Mouse (Mus musculus): ENCODE results near the gene Rundc3a. TPM values are rescaled to one million over a fixed set of nuclear protein-coding genes. Genes with fewer than 3 reads are reported as not detected.
A peak's percentile ranks its signal among the peaks of the same experiment; 100 is the strongest.

Rundc3a gene
- total RNA-seq, 2 experiments from 2014 or later = not detected

DNA sequence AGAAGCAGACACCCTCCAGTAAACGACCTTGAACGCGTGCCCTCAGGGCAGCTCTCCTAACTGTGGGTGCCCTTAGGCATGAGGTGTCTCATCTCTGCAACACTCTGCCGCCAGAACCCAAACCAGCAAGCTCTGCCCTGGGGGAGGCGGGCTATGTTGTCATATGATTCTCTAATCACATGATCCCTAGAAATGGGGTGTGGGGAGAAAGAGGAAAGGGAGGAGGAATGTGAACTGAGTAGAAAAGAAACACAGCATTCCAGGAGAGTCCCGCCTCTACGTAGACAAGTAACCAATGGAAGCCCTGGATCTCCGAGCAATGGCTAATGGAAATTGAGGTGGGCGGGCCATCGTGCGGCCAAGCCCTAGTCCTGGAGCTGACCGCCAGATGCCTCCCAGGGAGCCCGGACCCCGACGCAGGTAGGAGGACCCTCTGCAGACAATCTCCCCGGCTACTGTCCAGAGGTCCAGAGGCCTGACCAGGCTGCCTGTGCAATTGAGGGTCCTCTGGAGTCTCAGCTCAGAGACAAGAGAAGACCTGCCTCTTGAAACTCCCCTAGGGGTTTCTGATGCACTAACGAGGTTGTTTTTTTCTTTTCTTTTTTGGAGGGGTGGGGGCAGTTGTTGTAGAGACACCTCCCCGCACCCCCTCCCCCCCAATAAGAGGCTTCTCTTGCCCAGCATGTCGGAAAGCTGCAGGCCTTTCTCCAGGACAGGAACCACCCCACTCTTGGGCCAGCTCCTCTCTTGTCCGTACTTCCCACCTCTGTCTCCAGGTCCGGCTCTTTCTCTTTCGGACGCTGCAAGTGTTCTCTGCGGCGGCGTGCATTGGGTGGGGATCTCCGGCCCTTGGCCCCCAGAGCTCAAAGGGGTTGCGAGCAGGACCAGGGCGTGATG, 37.2 kb downstream of the Rundc3a start, which contains the start of gene Grn:
Gene Grn, plus strand, starts transcription at position 195 of the 897 bp plus-strand sequence.
- peak; percentile 88 for DNase-seq (ENCODE audit: low spot score)
- intact Hi-C loops (cut with DNase I) = loop anchor here (2.0 to 5.0 kb wide), 2 partner anchors 122 to 213 kb away; no protein-coding TSS in a partner anchor

DNA sequence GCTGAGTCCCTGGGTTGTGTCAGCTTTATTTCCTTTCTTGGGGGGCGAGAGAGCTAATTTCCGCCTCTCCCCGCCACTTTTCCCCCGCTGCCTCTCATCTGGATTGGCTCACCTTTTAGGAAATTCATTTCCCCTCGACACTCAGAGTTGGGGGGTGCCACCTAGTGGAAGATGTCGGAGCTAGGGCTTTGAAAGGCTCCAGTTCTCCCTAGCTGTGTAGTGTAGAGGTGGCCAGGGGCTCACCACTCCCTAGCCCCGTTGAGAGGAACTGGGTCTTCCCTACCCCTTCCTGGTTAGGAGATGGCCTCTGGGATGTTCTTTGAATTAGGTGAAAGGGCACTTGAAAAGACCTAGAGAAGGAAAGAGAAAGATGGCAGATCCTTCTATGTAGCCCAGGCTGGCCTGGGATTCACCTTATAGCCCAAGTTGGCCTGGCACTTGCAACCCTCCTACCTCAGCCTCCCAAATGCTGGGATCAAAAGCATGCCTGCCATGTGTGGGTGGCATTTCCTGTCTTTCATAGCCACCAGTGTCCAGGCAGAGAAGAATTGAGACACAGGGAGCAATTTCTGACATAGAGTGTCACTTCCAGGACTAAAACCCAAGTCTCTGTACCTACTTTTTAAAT, 37.9 kb downstream of the Rundc3a start:
- DNase-seq (ENCODE audit: low spot score) = peak; percentile 63
- intact Hi-C loops (cut with DNase I) = loop anchor here (2.0 to 5.0 kb wide), 2 partner anchors 122 to 214 kb away; no protein-coding TSS in a partner anchor

DNA sequence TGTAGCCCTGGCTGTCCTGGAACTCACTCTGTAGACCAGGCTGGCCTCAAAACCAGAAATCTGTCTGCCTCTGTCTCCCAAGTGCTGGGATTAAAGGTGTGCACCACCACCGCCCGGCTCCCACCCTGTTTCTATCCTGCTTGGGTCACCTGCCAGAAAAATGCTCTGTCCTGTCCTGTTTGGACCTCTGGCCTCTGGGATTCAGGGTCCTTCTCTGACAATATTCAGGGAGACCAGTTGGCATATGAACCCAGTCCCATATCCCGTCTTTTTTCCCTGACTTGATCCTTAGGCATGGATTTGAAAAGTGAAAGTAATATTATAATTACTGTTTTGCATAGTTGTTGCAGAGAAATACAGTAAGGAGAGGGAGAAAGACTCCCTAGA, 38.5 kb downstream of the Rundc3a start:
- intact Hi-C loops (cut with DNase I) = loop anchor here (2.0 to 5.0 kb wide), 2 partner anchors 123 to 214 kb away; no protein-coding TSS in a partner anchor
- DNase-seq (ENCODE audit: low spot score) = no peak

DNA sequence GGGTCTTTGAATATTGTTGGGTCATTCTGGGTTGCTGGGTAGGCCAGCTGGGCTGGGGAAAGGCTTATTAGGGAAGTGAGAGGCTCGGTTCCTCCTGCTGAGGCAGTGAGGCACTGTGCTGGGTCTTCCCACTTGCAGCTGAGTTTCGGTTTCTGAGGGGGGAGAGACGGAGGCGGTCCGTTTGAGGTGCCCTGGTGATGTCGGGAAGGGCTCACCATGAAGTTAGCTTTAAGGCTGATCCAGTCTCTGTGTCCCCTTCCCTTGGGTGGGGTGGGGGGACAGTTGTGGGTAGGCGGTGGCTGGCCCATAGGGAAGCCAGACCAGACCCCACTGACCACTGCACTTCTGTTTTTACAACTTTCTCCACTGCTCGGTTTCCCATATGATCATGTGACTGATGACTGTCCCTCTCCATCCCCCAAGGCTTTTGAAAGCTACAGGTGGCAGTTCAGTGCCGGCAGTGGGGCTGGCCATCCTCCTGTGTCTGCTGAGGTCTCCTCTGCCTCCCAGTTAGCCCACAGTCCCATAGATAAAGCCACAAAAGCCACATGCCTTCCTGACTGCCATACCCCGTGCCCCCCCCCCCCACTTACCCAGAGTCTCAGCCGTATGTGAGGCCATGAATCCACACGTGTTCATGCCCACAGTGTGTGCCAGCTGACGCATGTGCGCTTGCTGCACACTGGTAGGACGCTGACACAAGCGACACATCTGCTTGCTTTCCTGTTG, 39.1 kb downstream of the Rundc3a start:
- intact Hi-C loops (cut with DNase I) = loop anchor here (5.0 kb wide), 1 partner anchor 215 kb away; no protein-coding TSS in a partner anchor
- DNase-seq (ENCODE audit: low spot score) = no peak

DNA sequence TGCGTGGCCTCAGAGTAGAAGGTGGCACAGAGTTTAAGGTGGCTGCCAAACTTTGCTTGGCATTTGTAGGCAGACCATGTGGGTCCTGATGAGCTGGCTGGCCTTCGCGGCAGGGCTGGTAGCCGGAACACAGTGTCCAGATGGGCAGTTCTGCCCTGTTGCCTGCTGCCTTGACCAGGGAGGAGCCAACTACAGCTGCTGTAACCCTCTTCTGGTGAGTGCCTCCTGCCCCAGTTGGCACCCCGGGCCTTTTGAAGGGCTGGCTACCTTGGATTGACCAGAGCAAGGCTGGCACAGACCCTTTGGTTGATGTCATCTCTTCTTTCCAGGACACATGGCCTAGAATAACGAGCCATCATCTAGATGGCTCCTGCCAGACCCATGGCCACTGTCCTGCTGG, 39.7 kb downstream of the Rundc3a start:
- DNase-seq (ENCODE audit: low spot score) = peak; percentile 65
- intact Hi-C loops (cut with DNase I) = loop anchor here (5.0 kb wide), 1 partner anchor 216 kb away; no protein-coding TSS in a partner anchor

DNA sequence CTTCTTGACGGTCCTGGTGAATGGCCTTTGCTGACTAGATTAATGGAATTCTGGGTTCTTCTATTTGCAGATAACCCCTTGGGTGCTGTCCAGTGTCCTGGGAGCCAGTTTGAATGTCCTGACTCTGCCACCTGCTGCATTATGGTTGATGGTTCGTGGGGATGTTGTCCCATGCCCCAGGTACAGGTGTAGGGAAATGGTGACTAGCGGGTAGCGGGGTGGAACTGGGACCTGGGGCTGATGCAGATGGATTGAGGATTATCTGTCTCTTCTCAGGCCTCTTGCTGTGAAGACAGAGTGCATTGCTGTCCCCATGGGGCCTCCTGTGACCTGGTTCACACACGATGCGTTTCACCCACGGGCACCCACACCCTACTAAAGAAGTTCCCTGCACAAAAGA, 40.7 kb downstream of the Rundc3a start:
- intact Hi-C loops (cut with DNase I) = loop anchor here (5.0 kb wide), 1 partner anchor 217 kb away; no protein-coding TSS in a partner anchor

DNA sequence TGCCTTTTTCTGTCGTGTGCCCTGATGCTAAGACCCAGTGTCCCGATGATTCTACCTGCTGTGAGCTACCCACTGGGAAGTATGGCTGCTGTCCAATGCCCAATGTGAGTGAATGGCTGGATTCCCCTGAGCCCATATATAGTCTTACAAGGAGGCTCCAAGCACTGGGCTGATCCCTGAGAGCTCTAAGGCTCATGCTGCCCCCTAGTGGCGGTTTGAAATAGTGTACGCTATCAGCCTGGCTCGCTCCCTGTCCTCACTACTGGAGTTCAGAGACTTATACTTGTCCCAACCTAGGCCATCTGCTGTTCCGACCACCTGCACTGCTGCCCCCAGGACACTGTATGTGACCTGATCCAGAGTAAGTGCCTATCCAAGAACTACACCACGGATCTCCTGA, 41.2 kb downstream of the Rundc3a start:
- intact Hi-C loops (cut with DNase I) = loop anchor here (5.0 kb wide), 1 partner anchor 217 kb away; no protein-coding TSS in a partner anchor
- peak; percentile 65 for DNase-seq (ENCODE audit: low spot score)

More for the DNA sequence above, 40.7 kb downstream of the Rundc3a start:
- no peak for DNase-seq (ENCODE audit: low spot score)

DNA sequence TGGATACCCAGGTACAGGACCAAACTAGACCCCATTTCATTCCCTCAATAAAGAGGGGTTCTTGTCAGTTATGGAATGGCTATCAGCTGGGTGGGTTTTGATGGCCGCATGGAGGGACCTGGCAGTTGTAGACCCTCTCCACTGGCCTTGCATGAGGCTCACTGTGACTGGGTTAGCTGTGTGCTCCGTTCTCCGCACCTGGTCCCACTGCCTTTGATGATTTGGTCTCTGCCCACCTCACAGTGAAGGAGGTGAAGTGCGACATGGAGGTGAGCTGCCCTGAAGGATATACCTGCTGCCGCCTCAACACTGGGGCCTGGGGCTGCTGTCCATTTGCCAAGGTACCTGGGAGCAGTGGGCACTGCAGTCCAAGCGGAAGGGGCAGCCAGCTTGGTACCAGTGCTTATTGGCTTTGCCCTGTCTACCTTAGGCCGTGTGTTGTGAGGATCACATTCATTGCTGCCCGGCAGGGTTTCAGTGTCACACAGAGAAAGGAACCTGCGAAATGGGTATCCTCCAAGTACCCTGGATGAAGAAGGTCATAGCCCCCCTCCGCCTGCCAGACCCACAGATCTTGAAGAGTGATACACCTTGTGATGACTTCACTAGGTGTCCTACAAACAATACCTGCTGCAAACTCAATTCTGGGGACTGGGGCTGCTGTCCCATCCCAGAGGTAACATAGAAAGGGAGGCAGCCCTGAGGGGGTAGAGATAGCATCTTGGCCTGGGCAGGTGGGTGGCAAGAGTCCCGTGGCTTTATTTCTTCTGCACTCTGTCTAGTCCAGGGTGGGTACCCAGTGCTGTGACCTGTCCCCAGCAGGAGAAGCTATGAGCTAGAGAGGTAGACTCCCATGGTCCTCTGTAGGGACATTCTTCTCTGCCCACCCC, 41.9 kb downstream of the Rundc3a start:
- DNase-seq (ENCODE audit: low spot score) = no peak
- intact Hi-C loops (cut with DNase I) = loop anchor here (5.0 kb wide), 1 partner anchor 218 kb away; no protein-coding TSS in a partner anchor

DNA sequence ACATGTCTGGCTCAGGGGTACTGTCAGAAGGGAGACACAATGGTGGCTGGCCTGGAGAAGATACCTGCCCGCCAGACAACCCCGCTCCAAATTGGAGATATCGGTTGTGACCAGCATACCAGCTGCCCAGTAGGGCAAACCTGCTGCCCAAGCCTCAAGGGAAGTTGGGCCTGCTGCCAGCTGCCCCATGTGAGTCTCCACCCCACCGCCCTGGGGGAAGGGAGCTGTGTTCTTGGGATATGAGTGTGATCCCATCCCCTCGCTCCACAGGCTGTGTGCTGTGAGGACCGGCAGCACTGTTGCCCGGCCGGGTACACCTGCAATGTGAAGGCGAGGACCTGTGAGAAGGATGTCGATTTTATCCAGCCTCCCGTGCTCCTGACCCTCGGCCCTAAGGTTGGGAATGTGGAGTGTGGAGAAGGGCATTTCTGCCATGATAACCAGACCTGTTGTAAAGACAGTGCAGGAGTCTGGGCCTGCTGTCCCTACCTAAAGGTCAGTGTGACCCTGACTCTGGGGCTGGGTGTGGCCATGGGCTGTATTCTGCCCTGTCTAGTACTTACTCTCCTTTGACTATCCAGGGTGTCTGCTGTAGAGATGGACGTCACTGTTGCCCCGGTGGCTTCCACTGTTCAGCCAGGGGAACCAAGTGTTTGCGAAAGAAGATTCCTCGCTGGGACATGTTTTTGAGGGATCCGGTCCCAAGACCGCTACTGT, 42.7 kb downstream of the Rundc3a start:
- no peak for DNase-seq (ENCODE audit: low spot score)
- intact Hi-C loops (cut with DNase I) = no loop called here

DNA sequence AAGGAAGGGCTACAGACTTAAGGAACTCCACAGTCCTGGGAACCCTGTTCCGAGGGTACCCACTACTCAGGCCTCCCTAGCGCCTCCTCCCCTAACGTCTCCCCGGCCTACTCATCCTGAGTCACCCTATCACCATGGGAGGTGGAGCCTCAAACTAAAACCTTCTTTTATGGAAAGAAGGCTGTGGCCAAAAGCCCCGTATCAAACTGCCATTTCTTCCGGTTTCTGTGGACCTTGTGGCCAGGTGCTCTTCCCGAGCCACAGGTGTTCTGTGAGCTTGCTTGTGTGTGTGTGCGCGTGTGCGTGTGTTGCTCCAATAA, 43.2 kb downstream of the Rundc3a start:
- DNase-seq (ENCODE audit: low spot score) = no peak
- intact Hi-C loops (cut with DNase I) = no loop called here

DNA sequence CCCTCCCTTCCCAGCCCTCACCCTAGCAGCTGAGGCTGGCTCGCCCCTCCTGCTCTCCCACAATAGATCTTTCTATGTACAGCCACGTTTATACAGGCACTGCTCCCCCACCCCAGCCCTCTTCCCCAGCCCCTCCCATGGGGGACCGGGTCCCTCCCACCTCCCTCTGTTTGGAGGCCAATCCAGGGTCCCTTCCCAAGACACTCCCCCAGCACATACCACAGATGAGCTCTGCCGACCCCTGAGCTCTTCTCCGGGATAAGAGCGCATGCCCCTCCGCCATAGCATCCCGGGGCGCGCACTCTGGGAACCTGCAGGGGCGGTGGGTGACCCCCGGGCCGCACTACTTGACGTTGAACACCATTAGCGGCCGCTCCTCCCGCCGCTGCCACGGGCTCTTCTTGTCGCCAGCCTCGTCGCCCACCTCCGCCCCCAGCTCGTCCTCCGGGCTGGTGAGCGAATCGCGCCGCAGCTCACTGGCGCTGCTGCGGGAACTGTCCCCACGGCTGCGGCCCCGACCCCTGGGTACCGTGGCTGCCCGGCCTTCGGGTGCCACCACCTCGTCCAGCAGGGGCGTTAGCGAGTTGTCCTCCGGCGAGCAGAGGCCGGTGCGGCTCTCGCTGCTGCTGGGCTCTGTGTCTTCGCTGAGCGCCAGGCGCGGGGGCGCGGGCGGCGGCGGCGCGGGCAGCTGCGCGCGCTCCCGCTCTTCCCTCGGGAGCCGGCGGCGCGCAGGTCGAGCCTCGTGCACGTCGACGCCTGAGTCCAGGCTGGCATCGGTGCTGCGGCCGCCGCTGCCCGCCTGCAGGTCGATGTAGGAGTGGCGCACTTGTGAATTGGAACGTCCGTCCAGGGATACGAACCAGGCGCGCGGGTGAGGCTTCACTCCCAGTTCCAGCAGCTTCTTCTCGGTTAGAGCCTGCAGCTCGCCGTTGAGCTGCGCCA, 44.2 kb downstream of the Rundc3a start:
- intact Hi-C loops (cut with DNase I) = no loop called here
- DNase-seq (ENCODE audit: low spot score) = no peak

DNA sequence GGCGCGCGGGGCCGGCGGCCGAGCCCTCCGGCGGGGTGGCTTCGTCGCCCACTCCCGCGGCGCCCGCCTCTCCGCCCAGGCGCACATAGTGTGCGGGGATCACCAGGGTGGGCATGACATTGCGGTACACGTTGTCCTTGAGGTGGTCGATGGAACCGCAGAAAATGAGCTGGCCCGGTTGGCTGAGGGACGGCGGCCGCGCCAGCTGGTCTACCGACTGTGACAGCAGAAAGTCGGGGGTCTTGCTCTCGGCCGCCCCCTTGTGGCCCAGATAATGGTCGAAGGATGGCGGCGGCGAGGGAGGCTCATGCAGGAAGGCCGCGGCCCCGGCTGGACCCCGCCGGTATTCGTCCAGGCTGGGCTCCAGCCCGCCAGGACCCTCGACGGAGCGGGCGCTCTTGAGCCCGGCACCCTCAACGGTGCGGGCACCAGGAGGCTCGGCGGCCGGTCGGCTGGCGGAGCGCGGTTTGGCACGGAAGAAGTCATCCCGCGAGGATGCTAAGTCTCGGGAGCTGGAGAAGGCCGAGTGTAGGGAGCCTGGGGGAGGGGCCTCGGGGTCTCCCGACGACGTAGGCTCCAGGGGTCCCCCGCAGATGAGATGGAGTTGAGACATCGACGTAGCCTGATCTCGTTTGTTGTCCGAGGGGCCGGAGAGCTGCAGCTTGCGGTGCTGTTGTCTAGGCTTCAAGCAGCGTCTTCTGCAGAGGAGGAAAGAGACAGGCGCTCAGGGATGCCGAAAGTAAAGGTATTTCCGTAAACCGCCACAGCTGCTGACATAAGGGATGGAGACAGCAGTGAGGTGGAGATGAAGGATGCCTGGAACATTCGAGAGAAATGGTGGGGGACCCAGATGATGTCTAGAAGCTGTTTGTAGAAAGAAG, 45.2 kb downstream of the Rundc3a start:
- no peak for DNase-seq (ENCODE audit: low spot score)
- intact Hi-C loops (cut with DNase I) = no loop called here

DNA sequence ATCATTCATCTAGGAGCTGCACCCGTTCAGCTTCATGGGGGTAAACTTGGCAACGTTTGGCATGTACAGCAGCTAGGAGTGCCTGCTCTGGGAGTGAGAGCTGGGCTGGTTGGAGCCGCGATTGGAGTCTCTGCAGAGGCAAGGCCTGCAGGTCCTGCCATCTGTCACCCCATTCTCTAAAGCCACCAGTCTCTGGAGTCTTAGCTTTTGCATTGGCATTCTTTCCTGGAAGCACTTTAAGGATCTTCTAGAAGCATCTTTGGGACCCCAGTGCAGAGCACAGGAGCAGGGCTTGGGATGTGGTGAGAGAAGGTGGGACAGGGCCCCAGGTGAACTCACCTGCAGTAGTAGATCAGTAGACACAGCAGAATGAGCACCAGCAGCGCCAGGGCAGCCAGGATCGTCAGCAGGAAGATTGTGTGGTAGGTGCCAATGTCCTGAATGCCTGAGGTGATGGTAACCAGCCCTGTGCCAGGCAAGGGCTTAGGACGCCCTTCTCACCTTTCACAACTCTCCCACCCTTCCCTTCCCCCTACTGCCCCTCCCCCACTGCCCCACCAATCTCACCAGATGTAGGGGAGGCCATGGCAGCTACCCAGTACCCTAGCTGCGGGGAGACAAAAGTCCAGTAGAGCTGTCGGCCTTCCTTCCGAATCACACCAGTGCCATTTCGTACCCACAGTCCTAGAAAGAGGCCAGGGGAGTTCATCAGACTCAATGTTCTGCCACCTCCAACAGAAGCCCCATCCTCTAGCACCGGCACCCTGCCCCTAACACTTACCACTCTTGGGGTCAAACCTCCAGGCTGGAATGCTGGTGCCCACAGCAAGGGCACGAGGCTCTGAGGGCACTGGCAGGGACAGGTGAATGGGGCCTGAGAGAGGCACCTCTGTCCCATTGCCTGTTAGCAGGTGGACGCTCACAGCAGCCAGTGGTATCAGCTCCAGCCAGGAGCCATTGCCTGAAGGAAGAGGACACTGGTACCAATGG, 46.2 kb downstream of the Rundc3a start:
- intact Hi-C loops (cut with DNase I) = no loop called here
- DNase-seq (ENCODE audit: low spot score) = no peak

DNA sequence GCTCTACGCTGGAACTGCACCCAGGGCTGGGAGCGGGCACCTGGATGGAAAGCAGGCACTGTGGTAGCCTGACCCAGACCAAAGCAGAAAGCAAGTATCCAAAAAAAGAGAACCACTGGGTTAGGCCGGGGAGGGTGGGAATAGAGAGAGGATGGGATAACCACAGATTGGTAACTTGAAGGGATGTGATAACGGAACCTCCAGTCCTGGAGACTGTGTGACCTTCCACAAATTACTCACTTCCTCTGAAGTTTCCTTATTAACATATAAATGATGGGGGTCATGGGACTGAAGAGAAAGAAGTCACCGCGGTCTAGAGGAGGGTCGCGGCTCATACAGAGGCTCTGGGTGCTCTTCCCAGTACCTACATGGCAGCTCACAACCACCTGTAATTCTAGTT, 47.1 kb downstream of the Rundc3a start:
- DNase-seq (ENCODE audit: low spot score) = no peak
- intact Hi-C loops (cut with DNase I) = no loop called here

DNA sequence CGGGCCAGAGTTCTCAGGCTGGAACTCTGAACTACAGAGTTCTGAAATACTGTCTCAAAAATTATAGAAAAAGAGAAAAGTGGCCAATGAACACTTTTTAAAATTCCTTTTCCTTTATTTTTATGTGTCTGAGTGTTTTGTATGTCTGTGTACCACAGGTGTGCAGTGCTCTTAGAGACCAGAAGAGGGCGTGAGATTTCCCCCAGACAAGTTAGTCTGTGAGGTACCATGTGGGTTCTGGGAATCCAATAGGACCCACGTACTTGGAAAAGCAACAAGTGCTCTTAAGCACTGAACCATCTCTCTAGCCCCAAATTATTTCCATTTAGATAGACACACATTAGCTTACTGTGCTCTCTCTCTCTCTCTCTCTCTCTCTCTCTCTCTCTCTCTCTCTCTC, 48.2 kb downstream of the Rundc3a start:
- DNase-seq (ENCODE audit: low spot score) = no peak
- intact Hi-C loops (cut with DNase I) = no loop called here

All from heart, postnatal 25 days (tissue).